Mouse (Mus musculus): ENCODE results near the gene Dnase1l2. TPM values are rescaled to one million over a fixed set of nuclear protein-coding genes. Genes with fewer than 3 reads are reported as not detected.

Gene Dnase1l2
- polyA plus RNA-seq, 1 experiment from 2014 or later: 2.3 TPM

DNA sequence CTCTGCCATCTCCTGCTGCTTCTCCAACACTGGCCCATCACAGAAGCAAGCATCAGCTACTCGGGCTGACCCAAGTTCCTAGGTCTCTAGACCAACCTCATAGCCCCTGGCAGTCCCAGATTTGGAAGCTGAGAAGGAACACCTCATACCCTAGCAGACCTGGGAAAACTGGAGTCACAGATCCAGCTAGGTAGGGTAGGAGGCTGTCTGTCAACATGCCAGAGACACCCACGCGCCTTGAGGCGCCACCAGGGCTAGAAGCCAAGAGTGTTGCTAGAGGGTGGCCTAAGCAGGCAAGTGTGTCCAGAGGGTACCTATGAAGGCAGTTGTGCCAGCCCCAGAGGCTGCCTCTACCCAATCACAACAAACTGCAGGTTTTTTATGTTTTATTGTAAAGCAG is 504 bp upstream of the Dnase1l2 start:
- Histone ChIP-seq H3K9ac (ENCODE audit: low read length) (no peak overlapping the region), H3K27me3 (replicated peaks; ENCODE audit: control insufficient read depth, insufficient read depth, low read length) (no peaks in the 10 kb centered on the region), H3K9me3 (replicated peaks; ENCODE audit: control insufficient read depth, low read length) (no peaks in the 10 kb centered on the region), H3K4me2 (ENCODE audit: low read length) (no peak overlapping the region), H3K4me3 (ENCODE audit: low read depth, low read length) (no peak overlapping the region), H3K36me3 (ENCODE audit: control insufficient read depth, insufficient read depth, low read length) (peaks cover 99% of the 10 kb centered on the region), H3K27ac (ENCODE audit: low read depth, low read length) (no peak overlapping the region), H3K4me1 (ENCODE audit: control insufficient read depth, insufficient read depth, low read length) (no peaks in the 10 kb centered on the region)
- WGBS: 89% methylated on average over 4 of the region's 4 CpGs
- no peak for DNase-seq (ENCODE audit: low spot score)
- ATAC-seq: no peak

DNA sequence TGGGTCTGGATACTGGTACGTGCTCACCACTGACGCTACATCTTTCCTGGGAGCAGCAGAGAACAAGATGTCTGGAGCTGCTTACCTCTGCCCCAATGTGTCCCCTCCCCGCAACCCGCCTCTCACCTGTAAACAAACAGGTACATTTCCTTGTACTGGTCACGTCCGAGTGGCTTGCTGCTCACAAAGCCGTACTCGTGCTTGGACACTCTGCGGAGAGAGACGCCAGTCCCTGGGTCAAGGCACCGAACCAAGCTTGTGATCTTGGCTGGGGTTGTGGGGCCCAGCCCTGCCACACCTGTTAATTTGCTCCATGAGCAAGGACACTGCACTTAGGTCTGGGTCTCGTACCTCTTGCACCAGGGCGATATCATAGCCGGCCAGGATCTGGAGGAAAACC is 798 bp downstream of the Dnase1l2 start:
- 91% methylated on average over 14 of the region's 14 CpGs for WGBS
- Histone ChIP-seq H3K4me1 (ENCODE audit: control insufficient read depth, insufficient read depth, low read length) (no peaks in the 10 kb centered on the region), H3K9ac (ENCODE audit: low read length) (no peak overlapping the region), H3K4me3 (ENCODE audit: low read depth, low read length) (no peak overlapping the region), H3K9me3 (replicated peaks; ENCODE audit: control insufficient read depth, low read length) (no peaks in the 10 kb centered on the region), H3K36me3 (ENCODE audit: control insufficient read depth, insufficient read depth, low read length) (peaks cover 98% of the 10 kb centered on the region), H3K27me3 (replicated peaks; ENCODE audit: control insufficient read depth, insufficient read depth, low read length) (no peaks in the 10 kb centered on the region), H3K27ac (ENCODE audit: low read depth, low read length) (no peak overlapping the region), H3K4me2 (ENCODE audit: low read length) (no peak overlapping the region)
- DNase-seq (ENCODE audit: low spot score) (no peak), ATAC-seq (no peak)

DNA sequence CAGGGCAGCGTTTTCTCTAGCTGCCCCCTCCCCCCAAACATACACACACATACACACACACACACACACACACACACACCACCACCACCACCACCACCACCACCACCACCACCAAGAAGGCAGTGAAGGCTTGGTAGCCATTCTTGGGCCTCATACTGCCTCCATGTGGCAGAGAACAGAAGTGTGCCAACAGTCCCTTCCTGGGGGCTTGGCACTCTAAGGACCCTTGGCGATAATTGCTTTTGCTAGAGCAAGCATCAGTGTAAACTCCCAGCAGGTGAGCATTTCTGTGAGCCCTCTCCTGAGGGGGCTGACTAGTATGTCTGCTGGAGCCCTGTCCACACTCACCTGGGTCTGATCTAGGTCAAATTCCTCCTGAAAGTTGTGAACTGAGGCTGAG is 1.8 kb downstream of the Dnase1l2 start:
- DNase-seq (ENCODE audit: low spot score): peak; percentile 17
- no peak overlapping the region for H3K4me2 ChIP-seq (ENCODE audit: low read length)
- no peak for ATAC-seq
- H3K4me3 ChIP-seq (ENCODE audit: low read depth, low read length): no peak overlapping the region
- peaks cover 93% of the 10 kb centered on the region for H3K36me3 ChIP-seq (ENCODE audit: control insufficient read depth, insufficient read depth, low read length)
- no peak overlapping the region for H3K9ac ChIP-seq (ENCODE audit: low read length)
- H3K27ac ChIP-seq (ENCODE audit: low read depth, low read length): no peak overlapping the region
- WGBS: 66% methylated on average over 2 of the region's 2 CpGs
- H3K4me1 ChIP-seq (ENCODE audit: control insufficient read depth, insufficient read depth, low read length): no peaks in the 10 kb centered on the region
- H3K9me3 ChIP-seq (replicated peaks; ENCODE audit: control insufficient read depth, low read length): no peaks in the 10 kb centered on the region
- H3K27me3 ChIP-seq (replicated peaks; ENCODE audit: control insufficient read depth, insufficient read depth, low read length): no peaks in the 10 kb centered on the region

DNA sequence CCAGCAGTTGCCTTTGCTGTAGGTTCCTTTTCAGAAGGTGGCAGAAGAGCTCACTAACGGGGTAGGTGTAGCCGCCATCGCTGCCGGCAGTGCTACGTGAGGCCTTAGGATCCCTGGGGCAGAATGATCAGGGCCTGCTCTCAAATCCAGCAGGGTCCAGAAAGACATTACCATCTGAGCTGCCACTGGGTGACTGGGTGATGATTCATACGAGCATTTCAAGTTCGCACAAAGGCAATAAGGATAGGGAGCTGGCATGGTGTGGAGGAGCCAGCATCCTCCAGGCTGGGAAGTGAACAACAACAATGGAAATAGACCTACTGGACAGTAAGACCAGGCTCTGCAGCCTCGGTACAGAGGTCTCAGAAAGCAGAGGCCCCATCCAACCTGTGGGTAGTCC is 2.5 kb downstream of the Dnase1l2 start:
- Histone ChIP-seq H3K27me3 (replicated peaks; ENCODE audit: control insufficient read depth, insufficient read depth, low read length) (no peaks in the 10 kb centered on the region), H3K4me3 (ENCODE audit: low read depth, low read length) (no peak overlapping the region), H3K36me3 (ENCODE audit: control insufficient read depth, insufficient read depth, low read length) (peaks cover 88% of the 10 kb centered on the region), H3K27ac (ENCODE audit: low read depth, low read length) (no peak overlapping the region), H3K4me1 (ENCODE audit: control insufficient read depth, insufficient read depth, low read length) (no peaks in the 10 kb centered on the region), H3K4me2 (ENCODE audit: low read length) (no peak overlapping the region), H3K9ac (ENCODE audit: low read length) (no peak overlapping the region), H3K9me3 (replicated peaks; ENCODE audit: control insufficient read depth, low read length) (no peaks in the 10 kb centered on the region)
- WGBS: 90% methylated on average over 8 of the region's 8 CpGs
- ATAC-seq: no peak
- no peak for DNase-seq (ENCODE audit: low spot score)

DNA sequence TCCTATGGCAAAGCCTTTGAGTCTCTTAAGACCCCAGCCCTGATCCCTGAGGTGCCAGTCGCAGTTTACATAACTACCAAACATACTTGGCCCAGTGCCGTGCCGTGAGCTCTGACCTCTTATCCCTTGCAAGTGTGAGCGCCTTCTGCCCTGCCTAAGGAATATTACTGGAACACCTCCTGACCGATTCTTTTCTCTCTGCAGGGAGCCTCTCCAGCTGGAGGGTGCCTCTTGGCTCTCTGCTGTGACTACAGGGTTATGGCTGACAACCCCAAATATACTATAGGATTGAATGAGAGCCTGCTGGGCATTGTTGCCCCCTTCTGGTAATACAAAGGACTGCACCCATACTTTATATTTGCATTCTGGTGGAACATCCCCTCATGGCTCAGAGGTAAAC is 5.9 kb downstream of the Dnase1l2 start:
- peaks cover 61% of the 10 kb centered on the region for H3K36me3 ChIP-seq (ENCODE audit: control insufficient read depth, insufficient read depth, low read length)
- ATAC-seq (0 out of 2 replicates have a peak, but pooled peaks have one; percentile 23), DNase-seq (ENCODE audit: low spot score) (peak; percentile 62)
- WGBS: 74% methylated on average over 5 of the region's 5 CpGs
- H3K4me3 ChIP-seq (ENCODE audit: low read depth, low read length): no peak overlapping the region
- no peak overlapping the region for H3K4me2 ChIP-seq (ENCODE audit: low read length)
- no peak overlapping the region for H3K27ac ChIP-seq (ENCODE audit: low read depth, low read length)
- H3K9ac ChIP-seq (ENCODE audit: low read length): no peak overlapping the region
- H3K27me3 ChIP-seq (replicated peaks; ENCODE audit: control insufficient read depth, insufficient read depth, low read length): no peaks in the 10 kb centered on the region
- H3K9me3 ChIP-seq (replicated peaks; ENCODE audit: control insufficient read depth, low read length): no peaks in the 10 kb centered on the region
- no peaks in the 10 kb centered on the region for H3K4me1 ChIP-seq (ENCODE audit: control insufficient read depth, insufficient read depth, low read length)

DNA sequence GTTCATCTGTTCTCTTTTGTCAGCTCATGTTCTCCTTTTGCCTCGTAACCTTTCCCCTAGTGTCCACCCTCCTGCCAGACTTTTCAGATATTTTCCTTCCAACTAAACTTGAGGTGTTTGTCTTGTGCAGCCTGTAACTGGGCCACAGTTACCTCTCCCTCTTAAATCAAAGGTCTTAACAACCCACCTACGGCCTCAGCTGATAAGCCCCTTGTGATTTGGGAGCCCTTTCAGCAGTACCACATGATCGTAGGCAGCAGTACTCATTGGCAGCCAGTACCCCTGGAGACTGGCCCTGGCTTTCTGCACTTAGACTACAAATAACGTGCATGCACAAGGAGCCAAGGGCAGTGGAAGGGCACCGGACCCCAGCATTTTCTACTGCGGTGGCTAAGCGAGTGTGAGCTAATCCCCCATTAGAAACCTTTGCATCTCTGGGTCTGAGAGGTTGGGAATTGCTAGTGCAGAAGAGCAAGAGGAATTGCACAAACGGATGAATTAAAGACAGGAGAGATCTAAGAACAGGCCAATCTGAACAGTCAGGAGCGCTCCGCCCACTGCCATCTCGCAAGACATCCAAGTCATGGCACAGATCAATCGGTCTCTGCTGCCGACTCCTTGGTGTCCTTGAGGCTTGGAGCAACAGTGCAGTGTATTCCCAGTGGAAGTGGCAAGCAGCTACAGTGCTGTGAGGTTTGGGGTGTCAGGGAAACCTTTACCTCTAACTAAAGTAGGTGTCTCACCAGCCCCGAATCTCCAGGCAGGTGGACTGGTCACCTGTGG is 13.5 kb downstream of the Dnase1l2 start:
- H3K4me2 ChIP-seq (ENCODE audit: low read length): no peak overlapping the region
- H3K27me3 ChIP-seq (replicated peaks; ENCODE audit: control insufficient read depth, insufficient read depth, low read length): no peaks in the 10 kb centered on the region
- H3K4me1 ChIP-seq (ENCODE audit: control insufficient read depth, insufficient read depth, low read length): no peaks in the 10 kb centered on the region
- ATAC-seq (no peak), DNase-seq (ENCODE audit: low spot score) (no peak)
- H3K4me3 ChIP-seq (ENCODE audit: low read depth, low read length): no peak overlapping the region
- WGBS: 87% methylated on average over 14 of the region's 14 CpGs
- H3K36me3 ChIP-seq (ENCODE audit: control insufficient read depth, insufficient read depth, low read length): peaks cover 15% of the 10 kb centered on the region
- H3K9ac ChIP-seq (ENCODE audit: low read length): no peak overlapping the region
- no peaks in the 10 kb centered on the region for H3K9me3 ChIP-seq (replicated peaks; ENCODE audit: control insufficient read depth, low read length)
- no peak overlapping the region for H3K27ac ChIP-seq (ENCODE audit: low read depth, low read length)

DNA sequence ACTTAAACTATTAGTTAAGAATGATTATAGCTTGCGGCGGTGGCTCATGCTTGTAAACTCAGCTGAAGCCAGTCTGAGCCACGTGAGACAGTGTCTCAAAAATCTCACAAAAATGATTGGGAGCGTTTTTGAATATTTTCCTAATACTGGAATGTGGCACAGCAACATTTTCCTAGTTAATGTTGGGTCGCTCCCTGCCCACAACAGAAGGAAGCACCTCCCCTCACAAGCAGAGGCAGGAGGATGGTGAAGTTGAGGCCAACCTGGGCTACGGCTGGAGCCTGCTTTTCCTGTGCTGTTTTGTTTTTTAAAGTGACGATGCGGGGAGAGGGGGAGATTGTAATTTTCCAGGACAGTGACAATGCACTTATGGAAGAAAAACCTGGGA is 15.7 kb downstream of the Dnase1l2 start:
- Histone ChIP-seq H3K27ac (ENCODE audit: low read depth, low read length) (no peak overlapping the region), H3K9me3 (replicated peaks; ENCODE audit: control insufficient read depth, low read length) (no peaks in the 10 kb centered on the region), H3K27me3 (replicated peaks; ENCODE audit: control insufficient read depth, insufficient read depth, low read length) (no peaks in the 10 kb centered on the region), H3K4me1 (ENCODE audit: control insufficient read depth, insufficient read depth, low read length) (no peaks in the 10 kb centered on the region), H3K4me3 (ENCODE audit: low read depth, low read length) (peak overlapping the region; percentile 66), H3K9ac (ENCODE audit: low read length) (peak overlapping the region; percentile 85), H3K36me3 (ENCODE audit: control insufficient read depth, insufficient read depth, low read length) (peaks cover 30% of the 10 kb centered on the region), H3K4me2 (ENCODE audit: low read length) (peak overlapping the region; percentile 64)
- WGBS: 5% methylated on average over 8 of the region's 8 CpGs
- ATAC-seq (no peak), DNase-seq (ENCODE audit: low spot score) (no peak)

DNA sequence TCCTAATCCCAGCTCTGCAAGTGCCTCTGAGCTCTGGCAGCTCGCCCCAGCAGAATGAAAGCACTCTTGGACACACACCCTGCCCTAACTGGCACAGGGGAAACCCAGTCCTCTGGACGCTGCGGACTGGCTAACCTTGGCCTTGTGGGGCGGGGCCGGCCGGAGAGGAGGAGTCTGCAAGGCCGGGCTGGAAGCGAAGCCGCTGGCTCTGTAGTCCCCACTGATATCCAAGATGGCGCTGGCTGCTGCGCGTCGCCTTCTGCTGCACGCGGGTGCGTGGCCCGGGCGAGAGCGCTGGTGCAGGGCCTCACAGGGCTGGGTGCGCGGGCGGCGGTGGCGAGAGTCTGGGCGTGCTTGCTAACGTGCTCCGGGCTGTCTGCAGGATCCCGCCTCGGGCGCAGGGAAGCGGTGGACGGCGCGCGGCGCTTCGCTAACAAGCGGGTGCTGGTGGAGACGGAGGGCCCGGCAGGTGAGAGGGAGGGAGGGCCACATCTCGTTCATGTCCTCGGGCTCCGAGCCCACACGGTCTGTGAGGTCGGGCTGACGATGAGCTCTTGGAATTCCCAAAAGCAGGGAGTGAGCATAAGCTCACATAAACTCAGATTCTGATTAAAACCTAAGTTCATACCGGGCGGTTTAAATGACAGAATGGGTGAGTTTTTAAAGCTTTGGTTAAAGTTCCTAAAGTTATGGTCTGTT is 16.3 kb downstream of the Dnase1l2 start, which contains the start of gene Eci1:
TSS of gene Eci1 (plus strand) at position 171 of the 699 bp plus-strand sequence.
- WGBS: under 1% methylated on average over 48 of the region's 48 CpGs
- peak within 1 kb of the TSS; percentile 85 for H3K9ac ChIP-seq (ENCODE audit: low read length)
- peak within 1 kb of the TSS; percentile 95 for H3K27ac ChIP-seq (ENCODE audit: low read depth, low read length)
- peak within 1 kb of the TSS; percentile 64 for H3K4me2 ChIP-seq (ENCODE audit: low read length)
- peak; percentile 93 for DNase-seq (ENCODE audit: low spot score)
- peak within 1 kb of the TSS; percentile 66 for H3K4me3 ChIP-seq (ENCODE audit: low read depth, low read length)
- H3K4me1 ChIP-seq (ENCODE audit: control insufficient read depth, insufficient read depth, low read length): no peaks in the 10 kb centered on the region
- no peaks in the 10 kb centered on the region for H3K27me3 ChIP-seq (replicated peaks; ENCODE audit: control insufficient read depth, insufficient read depth, low read length)
- no peaks in the 10 kb centered on the region for H3K9me3 ChIP-seq (replicated peaks; ENCODE audit: control insufficient read depth, low read length)
- H3K36me3 ChIP-seq (ENCODE audit: control insufficient read depth, insufficient read depth, low read length): peaks cover 36% of the 10 kb centered on the region
- ATAC-seq: peak; percentile 97

DNA sequence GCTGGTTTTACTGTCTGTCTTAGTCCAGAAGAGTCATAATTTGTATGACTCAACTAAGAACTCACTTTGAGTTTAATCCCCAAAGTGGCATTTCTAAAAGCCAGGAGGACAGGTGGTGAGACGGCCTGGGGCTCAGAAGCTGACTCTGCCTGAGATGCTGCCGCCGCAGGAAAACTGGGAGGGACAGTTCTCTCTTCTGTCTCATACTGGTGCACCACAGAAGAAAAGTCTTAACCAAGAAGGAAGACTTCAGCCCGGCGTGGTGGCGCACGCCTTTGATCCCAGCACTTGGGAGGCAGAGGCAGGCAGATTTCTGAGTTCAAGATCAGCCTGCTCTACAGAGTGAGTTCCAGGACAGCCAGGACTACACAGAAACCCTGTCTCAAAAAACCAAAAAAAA is 17.0 kb downstream of the Dnase1l2 start:
- Histone ChIP-seq H3K27ac (ENCODE audit: low read depth, low read length) (peak overlapping the region; percentile 95; the same call in 1 of the 2 replicates), H3K9me3 (replicated peaks; ENCODE audit: control insufficient read depth, low read length) (no peaks in the 10 kb centered on the region), H3K9ac (ENCODE audit: low read length) (no peak overlapping the region), H3K36me3 (ENCODE audit: control insufficient read depth, insufficient read depth, low read length) (peaks cover 43% of the 10 kb centered on the region), H3K4me2 (ENCODE audit: low read length) (no peak overlapping the region; the same call in 1 of the 2 replicates), H3K4me1 (ENCODE audit: control insufficient read depth, insufficient read depth, low read length) (no peaks in the 10 kb centered on the region), H3K27me3 (replicated peaks; ENCODE audit: control insufficient read depth, insufficient read depth, low read length) (no peaks in the 10 kb centered on the region), H3K4me3 (ENCODE audit: low read depth, low read length) (peak overlapping the region; percentile 66; the same call in 1 of the 2 replicates)
- WGBS: 85% methylated on average over 7 of the region's 7 CpGs
- ATAC-seq: no peak
- DNase-seq (ENCODE audit: low spot score): no peak
